Mouse (Mus musculus) forebrain, postnatal 0 days (tissue): ENCODE results near the gene Alg11. TPM values are rescaled to one million over a fixed set of nuclear protein-coding genes. Genes with fewer than 3 reads are reported as not detected.

Experiments
- ATAC-seq: fragments of 200-750 bp; cut with Nextera tagmentation; 2 replicates; pipeline ENCODE4 v1.8.0; 2017; ENCODE audit warnings: mild to moderate bottlenecking, moderate library complexity
- DNase-seq: peaks from one replicate; pipeline ENCODE4 v3.0.0-alpha.2; 2015
- H3K27ac ChIP-seq: fragments of 300-500 bp; sonication (generic); 2 replicates; pipeline ENCODE4 v1.5.1; 2014; ENCODE audit warnings: low read depth, mild to moderate bottlenecking, antibody characterized with exemption, low read length, moderate library complexity, mixed read lengths
- H3K27me3 ChIP-seq: fragments of 300-500 bp; sonication (generic); 2 replicates; pipeline ENCODE4 v1.6.1; 2014; ENCODE audit warnings: mild to moderate bottlenecking, low read length, mixed read lengths; ENCODE audit not compliant: insufficient read depth
- H3K36me3 ChIP-seq: fragments of 300-500 bp; sonication (generic); 2 replicates; pipeline ENCODE4 v1.6.1; 2014; ENCODE audit warnings: mild to moderate bottlenecking, moderate library complexity; ENCODE audit not compliant: insufficient read depth
- H3K4me1 ChIP-seq: fragments of 300-500 bp; sonication (generic); 2 replicates; pipeline ENCODE4 v1.6.1; 2014; ENCODE audit warnings: antibody characterized with exemption; ENCODE audit not compliant: insufficient read depth
- H3K4me2 ChIP-seq: fragments of 300-500 bp; sonication (generic); 2 replicates; pipeline ENCODE4 v1.6.1; 2014; ENCODE audit warnings: low read depth, mild to moderate bottlenecking, moderate library complexity
- H3K4me3 ChIP-seq: fragments of 300-500 bp; sonication (generic); 2 replicates; pipeline ENCODE4 v1.5.1; 2014; ENCODE audit warnings: low read depth, low read length, mixed read lengths
- H3K9ac ChIP-seq: fragments of 300-500 bp; sonication (generic); 2 replicates; pipeline ENCODE4 v1.6.1; 2014; ENCODE audit warnings: mild to moderate bottlenecking
- H3K9me3 ChIP-seq: fragments of 300-500 bp; sonication (generic); 2 replicates; pipeline ENCODE4 v1.6.1; 2016; ENCODE audit warnings: low read length
- CTCF ChIP-seq: sonication (generic); IDR thresholded peaks from 2 replicates; pipeline ENCODE4 v1.5.1; 2016; ENCODE audit warnings: antibody characterized with exemption, control low read depth, low read depth
- WGBS: fragments of 180-500 bp; shearing (Covaris S2); extraction: QIAGEN DNeasy Blood & Tissue Kit; methylation state at CpG from one replicate; pipeline ENCODE4 v1.1.7; 2014; 5-methylcytosine and 5-hydroxymethylcytosine counted together
- polyA plus RNA-seq: library from polyadenylated mRNA; unstranded; fragments of >200 nt; fragmentation: Nextera tagmentation; extraction: Ambion mirVana; gene quantifications from 2 replicates; pipeline ENCODE4 v1.2.1, GENCODE M21; 2015
- total RNA-seq: library from RNA; depleted of rRNA; stranded (reverse); fragments of >200 nt; gene quantifications from 2 replicates; pipeline ENCODE4 v1.2.3, GENCODE M21; 2014; rRNA removed

The Alg11 gene
- total RNA-seq (32.0 and 44.6 TPM in 2 replicates), polyA plus RNA-seq (22.3 and 29.1 TPM in 2 replicates)

- peak within 1 kb of the TSS; percentile 94 for H3K4me2 ChIP-seq
- H3K9ac ChIP-seq, result peak within 1 kb of the TSS; percentile 67
- H3K36me3 ChIP-seq, result peaks cover 10% of the 10 kb centered on the region
- DNase-seq (peak; percentile 98), ATAC-seq (peak; percentile 100)
- H3K4me3 ChIP-seq, result peak within 1 kb of the TSS; percentile 72
- H3K27me3 ChIP-seq, result peaks cover 12% of the 10 kb centered on the region
- peaks cover 4% of the 10 kb centered on the region; the same call in 1 of the 2 replicates for H3K4me1 ChIP-seq
- 1% methylated on average over 32 of the region's 36 CpGs for WGBS
- no peaks in the 10 kb centered on the region for H3K9me3 ChIP-seq
- peak; percentile 39 for TF ChIP-seq CTCF
- 0 out of 2 replicates have a peak within 1 kb of the TSS, but pooled peaks have one; percentile 15 for H3K27ac ChIP-seq
Measured at GRCm38 (mm10) chr8:22060446-22060889, at the start of gene Alg11. Alg11 (plus strand) TSS chr8:22060721.

GRCm38 (mm10) chr8:22013034-22013707, 47.4 kb upstream of the Alg11 start:
- Histone ChIP-seq H3K27me3 (no peaks in the 10 kb centered on the region), H3K4me1 (no peaks in the 10 kb centered on the region), H3K36me3 (no peaks in the 10 kb centered on the region), H3K4me3 (peak overlapping the region; percentile 32), H3K9ac (peak overlapping the region; percentile 26), H3K4me2 (peak overlapping the region; percentile 33), H3K27ac (no peak overlapping the region), H3K9me3 (no peaks in the 10 kb centered on the region)
- WGBS, result 25% methylated on average over 24 of the region's 24 CpGs
- TF ChIP-seq CTCF, result no peak
- ATAC-seq, result peak; percentile 83
- peak; percentile 40 for DNase-seq

GRCm38 (mm10) chr8:22017731-22018130, 42.8 kb upstream of the Alg11 start:
- Histone ChIP-seq H3K4me3 (no peak overlapping the region), H3K36me3 (no peaks in the 10 kb centered on the region), H3K27me3 (no peaks in the 10 kb centered on the region), H3K9me3 (no peaks in the 10 kb centered on the region), H3K27ac (no peak overlapping the region), H3K4me1 (no peaks in the 10 kb centered on the region), H3K4me2 (no peak overlapping the region), H3K9ac (no peak overlapping the region)
- TF ChIP-seq CTCF, result no peak
- ATAC-seq, result no peak
- DNase-seq, result no peak
- WGBS, result 28% methylated on average over 7 of the region's 7 CpGs

- no peak overlapping the region for H3K4me2 ChIP-seq
- H3K9ac ChIP-seq, result no peak overlapping the region
- H3K27ac ChIP-seq, result no peak overlapping the region
- H3K27me3 ChIP-seq, result no peaks in the 10 kb centered on the region
- H3K4me1 ChIP-seq, result no peaks in the 10 kb centered on the region
- TF ChIP-seq CTCF, result no peak
- H3K4me3 ChIP-seq, result no peak overlapping the region
- DNase-seq (no peak), ATAC-seq (no peak)
- 92% methylated on average over 5 of the region's 5 CpGs for WGBS
- no peaks in the 10 kb centered on the region for H3K9me3 ChIP-seq
- no peaks in the 10 kb centered on the region for H3K36me3 ChIP-seq
Measured at GRCm38 (mm10) chr8:22019498-22019897, 41.0 kb upstream of the Alg11 start.

GRCm38 (mm10) chr8:22022244-22022643, 38.3 kb upstream of the Alg11 start:
- no peaks in the 10 kb centered on the region for H3K27me3 ChIP-seq
- no peak overlapping the region for H3K4me3 ChIP-seq
- 54% methylated on average over 7 of the region's 7 CpGs for WGBS
- H3K9ac ChIP-seq, result no peak overlapping the region
- no peak for DNase-seq
- no peak overlapping the region for H3K27ac ChIP-seq
- peak; percentile 27; the same call in 1 of the 2 replicates for TF ChIP-seq CTCF
- no peaks in the 10 kb centered on the region for H3K4me1 ChIP-seq
- H3K9me3 ChIP-seq, result no peaks in the 10 kb centered on the region
- no peaks in the 10 kb centered on the region for H3K36me3 ChIP-seq
- ATAC-seq, result no peak
- H3K4me2 ChIP-seq, result no peak overlapping the region

- TF ChIP-seq CTCF, result no peak
- Histone ChIP-seq H3K4me1 (no peaks in the 10 kb centered on the region), H3K36me3 (no peaks in the 10 kb centered on the region), H3K27ac (no peak overlapping the region), H3K4me2 (no peak overlapping the region), H3K4me3 (no peak overlapping the region), H3K27me3 (no peaks in the 10 kb centered on the region), H3K9me3 (no peaks in the 10 kb centered on the region), H3K9ac (no peak overlapping the region)
- WGBS, result 79% methylated on average over 4 of the region's 4 CpGs
- DNase-seq (no peak), ATAC-seq (no peak)
Measured at GRCm38 (mm10) chr8:22025241-22025640, 35.3 kb upstream of the Alg11 start.

- Histone ChIP-seq H3K27me3 (no peaks in the 10 kb centered on the region), H3K27ac (no peak overlapping the region), H3K4me2 (no peak overlapping the region), H3K4me3 (no peak overlapping the region), H3K4me1 (no peaks in the 10 kb centered on the region), H3K9me3 (no peaks in the 10 kb centered on the region), H3K9ac (no peak overlapping the region), H3K36me3 (no peaks in the 10 kb centered on the region)
- WGBS, result 90% methylated on average over 3 of the region's 3 CpGs
- DNase-seq (no peak), ATAC-seq (no peak)
- no peak for TF ChIP-seq CTCF
Measured at GRCm38 (mm10) chr8:22028973-22029372, 31.5 kb upstream of the Alg11 start.
